Mouse (Mus musculus) liver, embryonic 11.5 days (tissue): Measurements from ENCODE around the gene Tex33. TPM values are rescaled to one million over a fixed set of nuclear protein-coding genes. Genes with fewer than 3 reads are reported as not detected.
A peak's percentile ranks its signal among the peaks of the same experiment; 100 is the strongest.

Experiments
- ATAC-seq: fragments of 200-750 bp; cut with Nextera tagmentation; replicated peaks from 2 replicates; pipeline ENCODE4 v1.8.0; 2017; ENCODE audit warnings: moderate number of reproducible peaks, mild to moderate bottlenecking, moderate TSS enrichment, moderate library complexity; ENCODE audit not compliant: low FRiP score
- DNase-seq: peaks from one replicate; pipeline ENCODE4 v3.0.0-alpha.2; 2017; ENCODE audit warnings: low spot score
- H3K27ac ChIP-seq: fragments of 300-500 bp; sonication (generic); 2 replicates; pipeline ENCODE4 v1.5.1; 2014; ENCODE audit warnings: mild to moderate bottlenecking, low read depth, low read length, control low read depth
- H3K27me3 ChIP-seq: fragments of 300-500 bp; sonication (generic); replicated peaks from 2 replicates; pipeline ENCODE4 v1.6.1; 2014; ENCODE audit warnings: low read length, mixed read lengths; ENCODE audit not compliant: control insufficient read depth, insufficient read depth
- H3K36me3 ChIP-seq: fragments of 300-500 bp; sonication (generic); 2 replicates; pipeline ENCODE4 v1.6.1; 2014; ENCODE audit warnings: mild to moderate bottlenecking, low read length, moderate library complexity, mixed read lengths; ENCODE audit not compliant: control insufficient read depth, insufficient read depth
- H3K4me1 ChIP-seq: fragments of 300-500 bp; sonication (generic); replicated peaks from 2 replicates; pipeline ENCODE4 v1.6.1; 2014; ENCODE audit warnings: low read length, mixed read lengths; ENCODE audit not compliant: control insufficient read depth, insufficient read depth
- H3K4me2 ChIP-seq: fragments of 300-500 bp; sonication (generic); 2 replicates; pipeline ENCODE4 v1.6.1; 2014; ENCODE audit warnings: mild to moderate bottlenecking, control low read depth, moderate library complexity
- H3K4me3 ChIP-seq: fragments of 300-500 bp; sonication (generic); 2 replicates; pipeline ENCODE4 v1.5.1; 2014; ENCODE audit warnings: low read depth, low read length, control low read depth
- H3K9ac ChIP-seq: fragments of 300-500 bp; sonication (generic); 2 replicates; pipeline ENCODE4 v1.6.1; 2014; ENCODE audit warnings: low read depth, low read length, control low read depth
- H3K9me3 ChIP-seq: fragments of 300-500 bp; sonication (generic); 2 replicates; pipeline ENCODE4 v1.6.1; 2016; ENCODE audit warnings: low read length, inconsistent platforms, mixed read lengths; ENCODE audit not compliant: control insufficient read depth
- WGBS: fragments of 180-500 bp; shearing (Covaris S2); extraction: QIAGEN DNeasy Blood & Tissue Kit; methylation state at CpG from one replicate; pipeline ENCODE4 v1.1.7; 2014; 5-methylcytosine and 5-hydroxymethylcytosine counted together
- polyA plus RNA-seq: library from polyadenylated mRNA; unstranded; fragments of >200 nt; fragmentation: Nextera tagmentation; extraction: Ambion mirVana; gene quantifications from 2 replicates; pipeline ENCODE4 v1.2.1, GENCODE M21; 2014

The Tex33 gene
- polyA plus RNA-seq, 1 experiment from 2014 or later, result not detected

DNA sequence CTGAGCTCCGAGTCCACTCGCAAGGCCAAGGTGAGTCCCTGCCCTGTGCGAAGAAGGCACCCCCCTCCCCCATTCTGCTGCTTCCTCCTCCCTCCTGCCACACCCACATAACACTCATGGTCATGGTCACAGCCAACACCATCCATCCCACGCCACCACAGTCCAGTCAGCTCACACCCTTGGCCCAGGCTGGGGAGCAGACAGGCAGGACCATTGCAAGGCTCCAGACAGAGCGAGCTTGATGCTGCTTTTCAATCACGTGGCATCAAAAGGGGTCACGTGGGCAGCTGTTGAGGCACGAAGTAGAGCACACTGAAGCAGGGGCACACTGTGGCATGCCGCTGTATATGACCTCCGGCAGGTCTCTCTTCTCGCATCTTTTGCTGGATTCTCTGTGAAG lies 40.0 kb upstream of the Tex33 start:
- no peak overlapping the region for H3K4me3 ChIP-seq
- no peaks in the 10 kb centered on the region for H3K9me3 ChIP-seq
- WGBS, result 81% methylated on average over 11 of the region's 11 CpGs
- ATAC-seq (no peak), DNase-seq (no peak)
- peaks cover 23% of the 10 kb centered on the region for H3K27me3 ChIP-seq
- no peaks in the 10 kb centered on the region for H3K36me3 ChIP-seq
- no peak overlapping the region for H3K9ac ChIP-seq
- H3K27ac ChIP-seq, result no peak overlapping the region
- H3K4me2 ChIP-seq, result no peak overlapping the region
- peaks cover 21% of the 10 kb centered on the region for H3K4me1 ChIP-seq

GRCm38 (mm10) chr15:78434896-78435520 lies 39.3 kb upstream of the Tex33 start:
- ATAC-seq, result no peak
- Histone ChIP-seq H3K4me1 (peaks cover 21% of the 10 kb centered on the region), H3K36me3 (no peaks in the 10 kb centered on the region), H3K9me3 (no peaks in the 10 kb centered on the region), H3K27ac (no peak overlapping the region), H3K4me2 (no peak overlapping the region), H3K9ac (no peak overlapping the region), H3K27me3 (peaks cover 23% of the 10 kb centered on the region), H3K4me3 (no peak overlapping the region)
- 30% methylated on average over 6 of the region's 6 CpGs for WGBS
- no peak for DNase-seq

GRCm38 (mm10) chr15:78431541-78432121 lies 35.9 kb upstream of the Tex33 start:
- 0 out of 2 replicates have a peak overlapping the region, but pooled peaks have one; percentile 28 for H3K27ac ChIP-seq
- H3K4me3 ChIP-seq, result no peak overlapping the region
- 75% methylated on average over 7 of the region's 7 CpGs for WGBS
- H3K9me3 ChIP-seq, result no peaks in the 10 kb centered on the region
- no peak overlapping the region for H3K9ac ChIP-seq
- no peak for ATAC-seq
- peaks cover 13% of the 10 kb centered on the region; the same call in 1 of the 2 replicates for H3K4me1 ChIP-seq
- H3K27me3 ChIP-seq, result peaks cover 40% of the 10 kb centered on the region
- H3K36me3 ChIP-seq, result no peaks in the 10 kb centered on the region
- no peak for DNase-seq
- H3K4me2 ChIP-seq, result no peak overlapping the region

GRCm38 (mm10) chr15:78430874-78431273 lies 35.2 kb upstream of the Tex33 start:
- H3K27me3 ChIP-seq, result peaks cover 34% of the 10 kb centered on the region
- H3K9me3 ChIP-seq, result no peaks in the 10 kb centered on the region
- H3K4me1 ChIP-seq, result peaks cover 10% of the 10 kb centered on the region; the same call in 1 of the 2 replicates
- H3K36me3 ChIP-seq, result no peaks in the 10 kb centered on the region
- no peak overlapping the region for H3K4me3 ChIP-seq
- 86% methylated on average over 10 of the region's 10 CpGs for WGBS
- no peak overlapping the region for H3K4me2 ChIP-seq
- DNase-seq, result no peak
- H3K9ac ChIP-seq, result no peak overlapping the region
- H3K27ac ChIP-seq, result no peak overlapping the region
- ATAC-seq, result no peak

DNA sequence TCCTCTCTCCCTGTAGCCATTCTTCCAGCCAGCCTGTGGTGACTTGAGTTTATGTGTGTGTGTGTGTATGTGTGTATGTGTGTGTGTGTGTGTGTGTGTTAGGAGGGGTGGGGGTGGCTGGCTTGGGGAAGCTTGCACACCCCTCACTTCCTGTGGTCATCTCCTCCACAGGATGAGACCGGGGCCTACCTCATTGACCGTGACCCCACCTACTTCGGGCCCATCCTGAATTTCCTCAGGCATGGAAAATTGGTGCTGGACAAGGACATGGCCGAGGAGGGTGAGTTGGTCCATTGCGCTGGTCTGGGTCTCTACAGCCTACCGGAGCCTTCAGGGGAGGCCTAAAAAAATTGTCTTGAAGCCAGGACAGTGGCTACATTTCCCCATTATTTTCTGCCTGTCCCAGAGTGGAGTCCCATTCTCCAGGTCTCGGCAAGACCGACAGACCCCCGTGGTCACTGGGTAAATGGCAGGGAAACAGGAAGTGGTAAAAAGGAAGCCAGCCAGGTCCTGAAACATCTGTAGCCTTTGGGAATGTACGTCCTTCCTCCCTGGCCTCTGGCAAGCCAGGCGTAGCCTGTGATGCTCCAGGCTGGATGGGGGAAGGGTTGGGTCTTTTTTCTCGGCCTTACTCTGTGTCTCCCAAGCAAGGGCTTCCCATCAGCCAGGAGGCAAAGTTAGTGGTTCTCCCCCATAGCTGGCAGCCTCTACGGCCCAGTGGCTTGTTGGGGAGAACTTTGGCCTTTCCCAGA lies 34.3 kb upstream of the Tex33 start:
- peaks cover 10% of the 10 kb centered on the region; the same call in 1 of the 2 replicates for H3K4me1 ChIP-seq
- H3K9ac ChIP-seq, result no peak overlapping the region
- H3K27me3 ChIP-seq, result peaks cover 34% of the 10 kb centered on the region
- DNase-seq (no peak), ATAC-seq (no peak)
- no peaks in the 10 kb centered on the region for H3K36me3 ChIP-seq
- H3K4me2 ChIP-seq, result no peak overlapping the region; the same call in 1 of the 2 replicates
- WGBS, result 60% methylated on average over 13 of the region's 13 CpGs
- H3K4me3 ChIP-seq, result no peak overlapping the region
- no peak overlapping the region; the same call in 1 of the 2 replicates for H3K27ac ChIP-seq
- no peaks in the 10 kb centered on the region for H3K9me3 ChIP-seq

DNA sequence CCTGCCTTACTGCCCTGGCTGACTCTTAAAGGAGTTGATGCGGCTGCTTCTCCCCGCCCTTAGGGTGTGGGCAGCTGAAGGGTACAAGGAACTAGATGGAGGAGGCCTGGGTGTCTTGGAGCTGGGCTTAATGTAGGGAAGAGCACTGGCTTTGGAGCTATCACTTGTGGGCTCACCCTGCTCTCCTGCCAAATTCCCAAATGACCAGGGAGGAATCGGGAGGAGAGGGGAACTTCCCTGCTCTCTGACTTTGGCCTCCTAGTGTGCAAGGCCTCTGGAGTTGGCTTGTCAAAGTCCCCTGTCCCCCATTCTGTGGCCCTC lies 33.4 kb upstream of the Tex33 start:
- Histone ChIP-seq H3K4me2 (peak overlapping the region; percentile 63), H3K9ac (peak overlapping the region; percentile 31; the same call in 1 of the 2 replicates), H3K4me3 (peak overlapping the region; percentile 51), H3K9me3 (no peaks in the 10 kb centered on the region), H3K36me3 (no peaks in the 10 kb centered on the region), H3K27me3 (peaks cover 35% of the 10 kb centered on the region), H3K27ac (no peak overlapping the region), H3K4me1 (peaks cover 10% of the 10 kb centered on the region; the same call in 1 of the 2 replicates)
- WGBS, result 18% methylated on average over 3 of the region's 3 CpGs
- ATAC-seq (no peak), DNase-seq (no peak)

GRCm38 (mm10) chr15:78428391-78429138 lies 32.9 kb upstream of the Tex33 start, which contains the start of gene Kctd17:
Gene Kctd17, plus strand, starts transcription at chr15:78428564.
- ATAC-seq (0 out of 2 replicates have a peak, but pooled peaks have one; percentile 42), DNase-seq (peak; percentile 71)
- H3K9ac ChIP-seq, result peak within 1 kb of the TSS; percentile 31
- H3K4me1 ChIP-seq, result peaks cover 10% of the 10 kb centered on the region; the same call in 1 of the 2 replicates
- 2% methylated on average over 52 of the region's 52 CpGs for WGBS
- peak within 1 kb of the TSS; percentile 51 for H3K4me3 ChIP-seq
- peaks cover 37% of the 10 kb centered on the region for H3K27me3 ChIP-seq
- H3K27ac ChIP-seq, result no peak within 1 kb of the TSS
- H3K4me2 ChIP-seq, result peak within 1 kb of the TSS; percentile 63
- no peaks in the 10 kb centered on the region for H3K9me3 ChIP-seq
- no peaks in the 10 kb centered on the region for H3K36me3 ChIP-seq

GRCm38 (mm10) chr15:78425230-78425629 lies 29.5 kb upstream of the Tex33 start:
- WGBS, result 56% methylated on average over 4 of the region's 4 CpGs
- H3K4me1 ChIP-seq, result peaks cover 9% of the 10 kb centered on the region
- H3K4me3 ChIP-seq, result no peak overlapping the region
- H3K9ac ChIP-seq, result no peak overlapping the region
- H3K27me3 ChIP-seq, result peaks cover 44% of the 10 kb centered on the region
- no peak overlapping the region for H3K27ac ChIP-seq
- DNase-seq (no peak), ATAC-seq (no peak)
- H3K9me3 ChIP-seq, result no peaks in the 10 kb centered on the region
- no peak overlapping the region for H3K4me2 ChIP-seq
- no peaks in the 10 kb centered on the region for H3K36me3 ChIP-seq
